Mouse (Mus musculus): ENCODE data around the gene Vamp5. TPM values are rescaled to one million over a fixed set of nuclear protein-coding genes. Genes with fewer than 3 reads are reported as not detected.

Gene Vamp5
- total RNA-seq, 1 experiment: 1.0 TPM

- Histone ChIP-seq H3K36me3 (ENCODE audit: control insufficient read depth, insufficient read depth, low read length, poor library complexity, severe bottlenecking) (peaks cover 14% of the 10 kb centered on the region), H3K4me3 (ENCODE audit: insufficient read depth in 1 of 2, low read depth in 1 of 2, low read length in 2 of 2, poor library complexity in 1 of 2, severe bottlenecking in 1 of 2) (peak within 1 kb of the TSS; percentile 68 to 86), H3K9ac (ENCODE audit: insufficient read depth, low read depth, low read length, poor library complexity, severe bottlenecking) (peak within 1 kb of the TSS; percentile 74), H3K27ac (ENCODE audit: insufficient read depth, low read depth, low read length, poor library complexity, severe bottlenecking) (no peak within 1 kb of the TSS), H3K4me1 (ENCODE audit: control insufficient read depth in 2 of 2, insufficient read depth in 2 of 2, low read length in 2 of 2, poor library complexity in 1 of 2) (no peaks in the 10 kb centered on the region; a peak in 1 of 4 replicates), H3K9me3 (ENCODE audit: control insufficient read depth, insufficient read depth, low read depth, low read length) (no peaks in the 10 kb centered on the region)
- TF ChIP-seq HCFC1 (IDR thresholded peaks at IDR 0.05; ENCODE audit: borderline replicate concordance, insufficient read depth, low read length) (peak; percentile 85), MAFK (IDR thresholded peaks at IDR 0.05; ENCODE audit: insufficient read depth, low read depth, low read length) (no peak)
- DNase-seq (ENCODE audit: low read depth, low spot score): peak; percentile 93
- in situ Hi-C loops (cut with MboI; ENCODE audit: low sequenced_read_pairs in 2 of 2, unreplicated experiment in 2 of 2): no loop called here
These were observed 25.0 kb downstream of the Vamp5 start, which contains the start of gene Tmem150a for GRCm38 (mm10) chr6:72355066-72355911. TSS of gene Tmem150a (plus strand) at chr6:72355447.

- Histone ChIP-seq H3K4me1 (ENCODE audit: control insufficient read depth in 2 of 2, insufficient read depth in 2 of 2, low read length in 2 of 2, poor library complexity in 1 of 2) (no peaks in the 10 kb centered on the region; a peak in 1 of 4 replicates), H3K9ac (ENCODE audit: insufficient read depth, low read depth, low read length, poor library complexity, severe bottlenecking) (no peak overlapping the region), H3K27ac (ENCODE audit: insufficient read depth, low read depth, low read length, poor library complexity, severe bottlenecking) (no peak overlapping the region), H3K9me3 (ENCODE audit: control insufficient read depth, insufficient read depth, low read depth, low read length) (no peaks in the 10 kb centered on the region), H3K4me3 (ENCODE audit: insufficient read depth in 1 of 2, low read depth in 1 of 2, low read length in 2 of 2, poor library complexity in 1 of 2, severe bottlenecking in 1 of 2) (no peak overlapping the region), H3K36me3 (ENCODE audit: control insufficient read depth, insufficient read depth, low read length, poor library complexity, severe bottlenecking) (peaks cover 10% of the 10 kb centered on the region)
- in situ Hi-C loops (cut with MboI; ENCODE audit: low sequenced_read_pairs in 2 of 2, unreplicated experiment in 2 of 2): no loop called here
- no peak for DNase-seq (ENCODE audit: low read depth, low spot score)
- TF ChIP-seq ZNF384 (IDR thresholded peaks at IDR 0.05; ENCODE audit: low read depth, low read length) (no peak), CHD2 (IDR thresholded peaks at IDR 0.05; ENCODE audit: low read depth, low read length) (no peak), ZC3H11A (IDR thresholded peaks at IDR 0.05; ENCODE audit: borderline replicate concordance, low read depth, low read length) (no peak), MAFK (IDR thresholded peaks at IDR 0.05; ENCODE audit: insufficient read depth, low read depth, low read length) (no peak), HCFC1 (IDR thresholded peaks at IDR 0.05; ENCODE audit: borderline replicate concordance, insufficient read depth, low read length) (no peak)
These were observed 26.2 kb downstream of the Vamp5 start for GRCm38 (mm10) chr6:72354025-72354424.

- Histone ChIP-seq H3K4me3 (ENCODE audit: insufficient read depth in 1 of 2, low read depth in 1 of 2, low read length in 2 of 2, poor library complexity in 1 of 2, severe bottlenecking in 1 of 2) (no peak overlapping the region), H3K9ac (ENCODE audit: insufficient read depth, low read depth, low read length, poor library complexity, severe bottlenecking) (no peak overlapping the region), H3K27ac (ENCODE audit: insufficient read depth, low read depth, low read length, poor library complexity, severe bottlenecking) (no peak overlapping the region), H3K36me3 (ENCODE audit: control insufficient read depth, insufficient read depth, low read length, poor library complexity, severe bottlenecking) (peaks cover 5% of the 10 kb centered on the region; the same call in 1 of the 2 replicates), H3K4me1 (ENCODE audit: control insufficient read depth in 2 of 2, insufficient read depth in 2 of 2, low read length in 2 of 2, poor library complexity in 1 of 2) (no peaks in the 10 kb centered on the region; a peak in 1 of 4 replicates), H3K9me3 (ENCODE audit: control insufficient read depth, insufficient read depth, low read depth, low read length) (no peaks in the 10 kb centered on the region)
- in situ Hi-C loops (cut with MboI; ENCODE audit: low sequenced_read_pairs in 2 of 2, unreplicated experiment in 2 of 2): no loop called here
- no peak for DNase-seq (ENCODE audit: low read depth, low spot score)
- TF ChIP-seq ZNF384 (IDR thresholded peaks at IDR 0.05; ENCODE audit: low read depth, low read length) (no peak), CHD2 (IDR thresholded peaks at IDR 0.05; ENCODE audit: low read depth, low read length) (no peak), MAFK (IDR thresholded peaks at IDR 0.05; ENCODE audit: insufficient read depth, low read depth, low read length) (no peak), ZC3H11A (IDR thresholded peaks at IDR 0.05; ENCODE audit: borderline replicate concordance, low read depth, low read length) (no peak), HCFC1 (IDR thresholded peaks at IDR 0.05; ENCODE audit: borderline replicate concordance, insufficient read depth, low read length) (no peak)
These were observed 27.4 kb downstream of the Vamp5 start for GRCm38 (mm10) chr6:72352636-72353405.

- no peak overlapping the region for H3K4me3 ChIP-seq (ENCODE audit: insufficient read depth in 1 of 2, low read depth in 1 of 2, low read length in 2 of 2, poor library complexity in 1 of 2, severe bottlenecking in 1 of 2)
- H3K9me3 ChIP-seq (ENCODE audit: control insufficient read depth, insufficient read depth, low read depth, low read length): no peaks in the 10 kb centered on the region
- peaks cover 5% of the 10 kb centered on the region; the same call in 1 of the 2 replicates for H3K36me3 ChIP-seq (ENCODE audit: control insufficient read depth, insufficient read depth, low read length, poor library complexity, severe bottlenecking)
- H3K4me1 ChIP-seq (ENCODE audit: control insufficient read depth in 2 of 2, insufficient read depth in 2 of 2, low read length in 2 of 2, poor library complexity in 1 of 2): no peaks in the 10 kb centered on the region
- no peak for DNase-seq (ENCODE audit: low read depth, low spot score)
- no peak overlapping the region for H3K9ac ChIP-seq (ENCODE audit: insufficient read depth, low read depth, low read length, poor library complexity, severe bottlenecking)
- no peak overlapping the region for H3K27ac ChIP-seq (ENCODE audit: insufficient read depth, low read depth, low read length, poor library complexity, severe bottlenecking)
- no peak for TF ChIP-seq CHD2 (IDR thresholded peaks at IDR 0.05; ENCODE audit: low read depth, low read length)
- TF ChIP-seq HCFC1 (IDR thresholded peaks at IDR 0.05; ENCODE audit: borderline replicate concordance, insufficient read depth, low read length): no peak
- TF ChIP-seq MAFK (IDR thresholded peaks at IDR 0.05; ENCODE audit: insufficient read depth, low read depth, low read length): no peak
- no peak for TF ChIP-seq ZC3H11A (IDR thresholded peaks at IDR 0.05; ENCODE audit: borderline replicate concordance, low read depth, low read length)
- no peak for TF ChIP-seq ZNF384 (IDR thresholded peaks at IDR 0.05; ENCODE audit: low read depth, low read length)
- in situ Hi-C loops (cut with MboI; ENCODE audit: low sequenced_read_pairs in 2 of 2, unreplicated experiment in 2 of 2): no loop called here
These were observed 30.1 kb downstream of the Vamp5 start for GRCm38 (mm10) chr6:72350214-72350613.

All from ES-E14 (cell line).